Mouse (Mus musculus) thymus, adult 2 months (tissue): ENCODE results near the gene Sugp1. TPM values are rescaled to one million over a fixed set of nuclear protein-coding genes. Genes with fewer than 3 reads are reported as not detected.

Experiments
- DNase-seq: peaks from one replicate; pipeline ENCODE4 v3.0.0; 2021
- H3K27ac ChIP-seq: fragments of 200-500 bp; 2 replicates; pipeline ENCODE4 v1.5.1; 2012; ENCODE audit warnings: low read length, control low read depth; ENCODE audit not compliant: control insufficient read depth, insufficient read depth
- H3K27me3 ChIP-seq: fragments of 200-500 bp; 2 replicates; pipeline ENCODE4 v1.6.1; 2012; ENCODE audit warnings: mild to moderate bottlenecking, low read length, moderate library complexity, mixed read lengths; ENCODE audit not compliant: control insufficient read depth, insufficient read depth
- H3K36me3 ChIP-seq: fragments of 200-500 bp; 2 replicates; pipeline ENCODE4 v1.6.1; 2012; ENCODE audit warnings: mild to moderate bottlenecking, low read length, moderate library complexity; ENCODE audit not compliant: control insufficient read depth, insufficient read depth
- H3K4me1 ChIP-seq: fragments of 200-500 bp; replicated peaks from 2 replicates; pipeline ENCODE4 v1.6.1; 2012; ENCODE audit warnings: low read length; ENCODE audit not compliant: control insufficient read depth, insufficient read depth
- H3K4me3 ChIP-seq: fragments of 200-500 bp; 2 replicates; pipeline ENCODE4 v1.5.1; 2012; ENCODE audit warnings: mild to moderate bottlenecking, low read length, control low read depth, moderate library complexity; ENCODE audit not compliant: control insufficient read depth, insufficient read depth
- CTCF ChIP-seq: fragments of 200-500 bp; IDR thresholded peaks from 2 replicates; pipeline ENCODE4 v1.5.1; 2012; ENCODE audit warnings: mild to moderate bottlenecking, control low read depth, low read length, moderate library complexity, borderline replicate concordance; ENCODE audit not compliant: control insufficient read depth, poor library complexity, insufficient read depth; ENCODE audit errors: extremely low read depth
- POLR2A ChIP-seq: fragments of 200-500 bp; IDR thresholded peaks from 2 replicates; pipeline ENCODE4 v1.6.1; 2012; ENCODE audit warnings: mild to moderate bottlenecking, low read length, control low read depth, moderate library complexity; ENCODE audit not compliant: control insufficient read depth, poor library complexity, insufficient read depth; ENCODE audit errors: extremely low read depth
- WGBS: fragments of 180-500 bp; shearing (Covaris S2); methylation state at CpG from one replicate; pipeline ENCODE4 v1.1.7; 2018; 5-methylcytosine and 5-hydroxymethylcytosine counted together
- polyA plus RNA-seq: library from polyadenylated mRNA; depleted of rRNA; stranded (reverse); fragments of >200 nt; gene quantifications from 2 replicates; pipeline ENCODE4 v1.2.3, GENCODE M21; 2012

Gene Sugp1
- polyA plus RNA-seq, 1 experiment, result 17.8 TPM

DNA sequence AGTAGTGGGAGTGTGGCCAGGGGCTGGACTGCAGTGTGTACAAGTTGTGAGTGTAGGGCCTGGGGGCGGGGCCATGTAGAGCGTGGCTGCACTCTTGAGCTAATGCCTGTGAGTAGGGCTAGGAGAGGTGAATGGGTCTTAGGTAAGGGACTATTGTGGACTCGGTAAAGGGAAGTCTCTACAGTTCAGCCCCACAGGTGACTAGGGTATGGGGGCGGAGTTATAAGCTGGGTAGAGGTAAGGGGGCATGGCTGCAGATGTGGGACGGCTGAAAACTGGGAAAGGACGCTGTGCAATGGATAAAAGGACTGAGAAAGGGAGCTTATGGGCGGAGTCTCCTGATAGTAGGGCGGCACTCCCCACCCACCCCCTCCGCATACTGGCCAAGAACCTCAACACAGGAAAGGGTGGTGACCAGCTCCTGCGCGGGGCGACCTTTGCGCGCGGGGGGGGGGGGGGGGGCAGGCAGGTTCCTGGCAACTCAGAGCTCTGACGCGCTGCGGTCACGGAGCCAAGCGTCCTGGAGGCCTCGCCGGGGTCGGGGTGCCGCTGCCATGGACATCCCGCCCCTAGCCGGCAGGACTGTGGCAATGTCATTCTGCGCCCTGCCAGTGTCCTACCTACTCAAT, 29.9 kb downstream of the Sugp1 start, which contains the start of gene Tm6sf2:
Gene Tm6sf2 (plus strand): TSS at position 484 of the 629 bp plus-strand sequence.
- Histone ChIP-seq H3K4me3 (no peak within 1 kb of the TSS), H3K27ac (no peak within 1 kb of the TSS), H3K27me3 (no peaks in the 10 kb centered on the region), H3K36me3 (peaks cover 7% of the 10 kb centered on the region), H3K4me1 (no peaks in the 10 kb centered on the region; the same call in 1 of the 2 replicates)
- DNase-seq, result no peak
- TF ChIP-seq POLR2A (no peak), CTCF (no peak)
- 24% methylated on average over 26 of the region's 27 CpGs for WGBS

DNA sequence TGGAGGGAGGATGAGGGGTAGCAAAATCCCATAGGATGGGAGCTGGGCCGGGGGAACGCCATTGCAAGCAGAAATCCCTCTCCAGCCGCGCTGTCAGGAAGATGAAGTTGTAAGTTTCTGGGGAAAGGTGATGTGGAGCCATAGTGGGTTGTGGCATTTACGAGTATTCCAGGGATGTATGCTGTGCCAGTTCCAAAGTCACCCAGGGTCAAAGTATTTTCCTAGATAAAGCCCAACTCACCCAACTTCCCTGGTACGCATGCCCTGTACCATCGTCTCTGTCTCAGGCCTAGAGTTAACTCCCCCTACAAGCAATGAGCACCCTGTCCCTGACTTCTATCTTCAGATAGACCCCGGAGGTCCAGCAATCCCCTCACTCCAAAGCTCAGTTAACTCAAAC, 30.5 kb downstream of the Sugp1 start:
- Histone ChIP-seq H3K4me1 (no peaks in the 10 kb centered on the region; the same call in 1 of the 2 replicates), H3K27ac (no peak overlapping the region), H3K27me3 (no peaks in the 10 kb centered on the region), H3K4me3 (no peak overlapping the region), H3K36me3 (peaks cover 7% of the 10 kb centered on the region)
- DNase-seq, result no peak
- WGBS, result 78% methylated on average over 8 of the region's 8 CpGs
- TF ChIP-seq POLR2A (no peak), CTCF (no peak)

DNA sequence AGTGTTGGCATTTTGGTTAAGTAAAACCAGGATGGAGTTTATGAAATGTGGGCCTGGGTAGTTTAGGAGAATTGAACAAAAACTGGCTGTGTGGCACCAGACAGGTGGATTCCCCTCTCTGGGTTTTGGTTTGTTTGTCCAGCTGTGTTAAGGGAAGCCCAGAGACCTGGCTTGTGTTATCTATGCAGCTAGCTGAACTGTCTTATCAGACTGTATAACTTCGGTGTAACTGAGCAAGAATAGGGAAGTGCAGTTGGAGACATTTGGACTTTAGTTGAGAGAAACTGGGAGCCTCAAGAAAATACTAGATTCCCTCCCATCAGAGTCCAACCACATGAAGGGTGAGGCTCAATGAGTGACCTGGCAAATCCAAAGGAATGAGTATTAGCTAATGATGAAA, 31.1 kb downstream of the Sugp1 start:
- H3K36me3 ChIP-seq, result peaks cover 7% of the 10 kb centered on the region
- H3K27ac ChIP-seq, result no peak overlapping the region
- no peak overlapping the region for H3K4me3 ChIP-seq
- H3K27me3 ChIP-seq, result no peaks in the 10 kb centered on the region
- no peaks in the 10 kb centered on the region; the same call in 1 of the 2 replicates for H3K4me1 ChIP-seq
- WGBS, result 17% methylated on average over 1 of the region's 1 CpGs
- TF ChIP-seq POLR2A, result no peak
- no peak for TF ChIP-seq CTCF
- no peak for DNase-seq

DNA sequence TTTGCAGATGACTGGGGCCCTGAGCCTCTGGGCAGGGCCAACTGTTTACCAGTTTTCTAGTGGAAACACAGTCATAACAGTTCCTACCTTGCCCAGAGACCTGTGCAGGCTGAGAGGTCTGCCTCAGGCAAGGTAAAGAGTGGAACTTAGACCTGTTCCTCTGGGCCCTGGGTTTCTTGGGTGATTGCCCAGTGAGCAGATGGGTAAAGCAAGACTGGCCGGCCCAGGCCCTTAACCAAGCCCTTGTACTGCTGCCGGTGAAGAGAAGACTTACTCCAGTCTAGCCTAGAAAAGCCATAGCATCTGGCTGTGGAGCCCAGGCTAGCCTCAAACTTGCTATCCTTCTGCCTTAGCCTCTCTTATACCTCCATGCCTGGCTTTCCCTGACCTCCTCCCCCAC, 39.4 kb downstream of the Sugp1 start:
- 92% methylated on average over 2 of the region's 2 CpGs for WGBS

DNA sequence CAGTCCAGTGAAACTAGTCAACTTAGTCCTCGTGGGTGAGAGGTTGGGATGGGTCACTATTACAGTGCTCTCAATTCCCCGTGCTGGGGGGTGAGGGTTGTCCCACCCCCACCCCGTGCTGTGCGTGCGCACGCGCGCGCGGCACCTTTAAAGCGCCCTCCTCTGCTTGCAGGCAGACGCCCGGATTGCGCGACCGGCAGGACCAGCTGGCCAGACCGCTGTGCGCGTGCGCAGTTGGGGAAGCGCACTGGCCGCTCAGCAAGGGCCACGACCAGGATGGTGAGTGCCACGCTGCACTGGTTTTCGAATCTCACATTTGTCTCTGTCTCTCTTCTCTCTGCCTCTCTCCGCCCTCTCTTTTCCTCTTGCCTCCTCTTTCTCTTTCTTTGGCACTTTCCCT, 40.7 kb downstream of the Sugp1 start, which contains the start of gene Hapln4:
Gene Hapln4 (plus strand): TSS at position 173 of the 400 bp plus-strand sequence.
- WGBS, result 3% methylated on average over 26 of the region's 26 CpGs
- Histone ChIP-seq H3K4me1 (peaks cover 5% of the 10 kb centered on the region; the same call in 1 of the 2 replicates), H3K27ac (no peak within 1 kb of the TSS), H3K27me3 (peaks cover 22% of the 10 kb centered on the region), H3K36me3 (no peaks in the 10 kb centered on the region), H3K4me3 (no peak within 1 kb of the TSS)
- DNase-seq, result no peak
- TF ChIP-seq CTCF (no peak), POLR2A (no peak)

More for the DNA sequence above, 39.4 kb downstream of the Sugp1 start:
- Histone ChIP-seq H3K4me1 (peaks cover 5% of the 10 kb centered on the region; the same call in 1 of the 2 replicates), H3K27me3 (peaks cover 12% of the 10 kb centered on the region; the same call in 1 of the 2 replicates), H3K36me3 (no peaks in the 10 kb centered on the region), H3K27ac (no peak overlapping the region), H3K4me3 (no peak overlapping the region)
- DNase-seq, result no peak
- TF ChIP-seq POLR2A (no peak), CTCF (no peak)

DNA sequence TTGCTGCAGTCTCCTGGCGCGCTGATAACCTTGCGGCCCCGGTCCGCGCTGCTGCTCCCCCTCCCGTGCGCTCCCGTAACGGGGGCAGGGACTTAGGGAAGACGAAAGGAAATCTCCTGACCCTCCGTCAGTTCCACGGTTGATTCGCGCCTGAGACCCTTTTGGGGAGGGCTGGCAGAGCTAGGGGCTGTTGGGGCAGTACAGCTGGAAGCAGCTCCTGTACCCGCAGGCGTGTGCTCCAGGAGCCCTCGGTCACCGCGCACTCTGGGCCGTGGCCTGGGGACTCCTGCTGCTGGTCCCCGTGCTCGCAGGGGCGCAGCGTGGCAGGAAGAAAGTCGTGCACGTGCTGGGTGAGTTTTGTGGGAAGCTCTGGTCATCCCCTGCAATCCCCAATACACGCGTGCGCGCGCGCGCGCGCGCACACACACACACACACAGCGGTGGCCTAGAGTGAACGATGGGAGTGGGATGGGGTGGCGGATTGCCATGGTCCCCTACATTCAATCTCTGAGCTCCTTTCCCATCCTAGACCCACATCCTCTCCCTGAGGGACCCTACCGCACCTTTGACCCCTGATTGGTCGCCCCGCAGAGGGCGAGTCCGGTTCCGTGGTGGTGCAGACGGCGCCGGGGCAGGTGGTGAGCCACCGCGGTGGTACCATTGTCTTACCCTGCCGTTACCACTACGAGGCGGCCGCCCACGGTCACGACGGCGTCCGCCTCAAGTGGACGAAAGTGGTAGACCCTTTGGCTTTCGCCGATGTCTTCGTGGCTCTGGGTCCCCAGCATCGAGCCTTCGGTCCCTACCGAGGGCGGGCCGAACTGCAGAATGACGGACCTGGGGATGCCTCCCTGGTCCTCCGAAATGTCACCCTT, 41.8 kb downstream of the Sugp1 start:
- Histone ChIP-seq H3K4me3 (no peak overlapping the region), H3K27ac (no peak overlapping the region), H3K36me3 (no peaks in the 10 kb centered on the region), H3K27me3 (peaks cover 26% of the 10 kb centered on the region), H3K4me1 (peaks cover 5% of the 10 kb centered on the region; the same call in 1 of the 2 replicates)
- TF ChIP-seq CTCF (no peak), POLR2A (no peak)
- 6% methylated on average over 71 of the region's 71 CpGs for WGBS
- DNase-seq, result no peak
